Mouse (Mus musculus): Measurements from ENCODE around the gene Opn4.

Gene Opn4

DNA sequence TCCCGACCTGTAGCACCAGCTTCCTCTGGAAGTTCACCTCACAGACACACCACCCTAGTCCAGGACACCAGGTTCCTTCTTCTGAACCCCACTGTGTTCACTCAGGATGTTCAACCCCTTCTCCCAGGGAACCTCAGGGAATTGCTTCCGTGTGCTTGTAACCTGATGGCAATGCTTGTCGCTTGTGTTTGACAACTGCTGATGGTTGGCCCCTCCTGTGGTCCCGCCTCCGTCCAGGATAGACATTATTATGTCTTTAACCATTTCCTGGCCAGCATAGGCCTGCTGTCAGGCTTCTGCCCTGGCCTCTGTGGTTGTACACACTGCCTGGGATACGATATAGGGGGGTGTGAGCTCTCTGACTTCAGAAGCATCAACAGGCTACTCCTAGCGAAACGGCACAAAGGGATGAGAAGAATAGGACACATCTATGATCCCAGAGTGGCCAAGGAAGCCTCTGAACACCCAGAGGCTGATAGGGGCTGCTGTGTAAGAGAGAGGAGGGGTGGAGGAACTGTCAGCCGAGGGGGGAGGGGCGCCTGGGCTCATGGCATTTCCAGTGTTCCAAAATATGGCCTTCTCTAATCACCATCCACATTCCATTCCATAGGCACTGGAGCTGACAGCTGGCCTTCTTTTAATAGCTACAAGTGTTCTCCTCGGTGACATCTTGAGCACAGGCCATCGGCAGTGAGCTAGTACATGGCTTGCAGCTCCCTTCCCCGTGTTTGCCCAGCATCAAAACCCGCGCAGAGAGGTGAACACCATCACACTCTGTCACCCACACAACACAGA is 8.0 kb downstream of the Opn4 start:
- in situ Hi-C loops (cut with MboI; ENCODE audit: unreplicated experiment in 2 of 2), result no loop called here

DNA sequence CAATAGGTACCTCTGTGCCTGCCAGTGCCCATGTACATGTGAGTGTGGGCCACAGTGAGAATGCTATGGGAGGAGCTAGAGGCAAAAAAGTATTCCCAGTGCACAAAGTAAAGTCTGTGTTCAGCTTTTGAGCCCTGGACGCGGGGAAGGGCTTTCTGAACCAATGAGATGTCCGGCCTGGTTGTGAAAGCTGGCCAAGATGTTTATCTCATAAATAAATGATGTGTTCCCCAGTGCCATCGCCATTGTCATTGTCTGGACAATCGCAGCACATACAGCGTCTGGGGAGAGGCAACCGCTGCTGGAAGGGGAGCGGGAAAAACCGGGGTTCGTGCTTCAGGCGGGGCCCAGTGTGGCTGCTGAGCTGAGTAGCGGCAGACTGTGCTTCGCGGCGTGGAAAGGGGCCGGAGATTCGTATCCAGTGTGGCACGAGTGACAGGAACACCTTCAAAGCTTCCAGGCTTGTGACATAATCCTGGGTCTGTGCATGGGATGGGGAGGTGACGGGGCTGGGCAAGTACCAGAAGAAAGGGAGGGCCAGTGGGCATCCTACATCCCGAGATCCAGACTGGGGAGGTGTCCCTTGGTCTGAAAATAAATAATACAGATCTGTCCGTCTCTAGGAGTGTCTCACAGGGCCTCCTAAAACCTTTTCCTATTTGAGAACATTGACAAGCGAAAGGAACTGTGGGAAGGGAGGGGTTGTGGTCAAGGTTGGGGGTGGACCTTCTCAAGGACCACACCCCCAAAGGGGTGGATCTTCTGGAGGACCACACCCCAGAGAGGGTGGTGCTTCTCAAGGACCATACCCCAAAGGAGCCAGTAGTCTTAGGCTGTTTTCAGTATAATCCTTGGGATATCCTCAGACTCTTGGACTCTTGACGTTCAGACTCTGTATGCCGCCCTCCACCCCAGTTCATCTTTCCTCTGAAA is 8.9 kb downstream of the Opn4 start:
- in situ Hi-C loops (cut with MboI; ENCODE audit: unreplicated experiment in 2 of 2), result no loop called here

DNA sequence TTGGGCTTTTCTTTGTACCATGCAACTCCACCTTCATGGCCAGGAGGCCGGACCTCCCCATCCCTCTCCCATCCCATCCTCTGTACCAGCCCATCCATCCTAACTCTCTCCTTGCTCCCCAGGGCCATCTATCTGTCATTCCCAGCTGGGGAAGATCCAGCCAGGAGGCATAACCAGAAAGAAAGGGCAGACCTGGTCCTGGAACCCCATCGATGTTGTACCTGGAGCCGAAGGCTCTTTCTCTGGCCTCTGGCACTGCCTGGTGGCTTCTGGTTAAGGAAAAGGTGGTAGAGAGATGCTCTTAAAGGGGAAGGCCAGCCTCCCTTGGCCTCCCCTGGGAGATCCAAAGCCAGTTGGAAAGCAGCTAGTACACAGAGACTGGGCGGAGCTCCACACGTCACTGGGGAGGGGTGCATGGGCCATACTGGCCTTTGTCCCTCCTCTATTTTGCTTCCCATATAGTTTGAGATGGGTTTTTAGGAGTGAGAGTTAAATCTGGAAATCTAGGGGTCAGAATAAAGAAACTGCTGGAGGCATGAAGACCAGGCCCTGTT is 9.8 kb downstream of the Opn4 start:
- in situ Hi-C loops (cut with MboI; ENCODE audit: unreplicated experiment in 2 of 2), result no loop called here

DNA sequence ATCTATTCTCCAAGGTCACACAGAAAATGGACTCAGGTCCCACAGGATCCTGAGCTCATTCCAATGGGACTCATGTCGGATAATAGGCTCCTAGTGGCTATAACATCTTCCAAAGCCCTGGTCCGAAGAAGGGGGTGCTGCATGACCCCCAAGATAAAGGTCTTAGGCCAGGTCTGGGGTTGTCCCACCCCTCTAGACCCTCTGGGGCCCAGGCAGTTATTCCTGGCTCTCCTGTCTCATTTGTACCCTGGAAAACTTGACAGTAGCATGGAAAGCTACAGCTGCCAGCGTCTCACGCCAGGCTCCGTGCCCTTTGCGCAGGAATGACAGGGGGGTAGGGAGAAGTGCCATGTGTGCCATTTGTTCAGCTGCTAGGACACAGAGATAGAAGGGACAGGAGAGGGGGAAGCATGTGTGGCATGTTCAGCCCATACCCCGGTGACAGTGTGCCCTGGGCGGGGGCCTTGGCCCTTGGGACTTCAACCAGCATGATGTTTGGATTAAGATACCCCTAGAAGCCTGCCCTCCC is 10.7 kb downstream of the Opn4 start:
- in situ Hi-C loops (cut with MboI; ENCODE audit: unreplicated experiment in 2 of 2), result no loop called here

DNA sequence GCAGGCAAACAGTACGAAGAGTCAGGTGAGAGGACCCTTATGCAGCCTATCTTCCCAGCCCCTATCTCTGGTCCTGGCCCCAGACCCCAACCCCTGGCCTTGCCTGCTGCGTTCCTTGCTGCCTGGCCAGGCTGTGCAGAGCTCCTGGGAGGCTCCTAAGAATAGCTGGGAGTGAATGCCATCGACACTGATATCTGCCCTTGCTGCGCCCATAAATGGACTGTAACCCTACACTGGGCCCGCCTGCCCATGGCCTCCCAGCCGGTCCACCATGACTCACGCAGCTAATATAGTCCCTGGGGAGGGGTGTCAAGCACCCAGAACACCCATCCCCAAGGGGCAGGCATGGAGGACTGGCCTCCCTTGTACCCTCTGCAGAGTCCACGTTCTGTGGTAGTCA is 11.4 kb downstream of the Opn4 start, which contains the start of gene Ldb3:
TSS of gene Ldb3 (minus strand) at position 185 of the 400 bp plus-strand sequence.
- in situ Hi-C loops (cut with MboI; ENCODE audit: unreplicated experiment in 2 of 2), result no loop called here

DNA sequence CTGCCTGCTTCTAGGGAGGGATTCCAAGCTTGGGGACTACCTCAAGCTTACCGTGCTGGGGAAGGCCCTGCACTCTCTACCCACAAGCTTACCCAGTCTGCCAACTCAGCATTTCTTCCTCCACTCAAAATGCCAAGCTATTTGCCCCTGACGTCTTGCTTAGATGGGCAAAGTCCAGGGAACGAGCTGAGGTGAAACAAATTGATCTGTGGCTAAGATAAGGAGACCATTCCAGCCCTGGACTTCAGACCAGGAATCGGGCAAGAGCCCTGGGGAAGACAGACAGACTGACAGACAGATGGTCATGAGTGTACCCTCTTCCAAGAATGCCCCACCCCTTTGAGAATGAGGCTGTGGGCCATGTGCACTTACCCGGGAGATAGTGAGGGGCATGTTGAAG is 11.9 kb downstream of the Opn4 start:
- in situ Hi-C loops (cut with MboI; ENCODE audit: unreplicated experiment in 2 of 2), result no loop called here

DNA sequence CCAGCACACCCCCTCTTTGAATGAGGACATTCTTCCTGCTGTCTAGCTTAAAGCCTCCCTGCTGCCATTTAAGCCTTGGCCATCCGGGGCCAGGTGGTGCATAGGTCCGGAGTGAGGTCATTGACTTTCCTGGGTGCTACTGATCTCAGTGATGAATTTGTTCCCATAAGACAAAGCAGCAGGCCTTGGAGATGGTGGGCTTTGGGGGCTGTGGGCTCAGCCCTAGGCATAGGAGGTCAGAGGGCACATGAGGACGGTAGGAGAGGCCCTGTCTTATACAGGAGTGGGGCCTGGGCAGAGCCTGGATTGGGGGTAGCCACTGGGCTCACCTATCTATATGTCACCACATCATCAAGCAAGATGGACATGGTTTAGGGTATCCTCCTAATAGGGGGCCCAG is 13.1 kb downstream of the Opn4 start:
- in situ Hi-C loops (cut with MboI; ENCODE audit: unreplicated experiment in 2 of 2), result no loop called here

DNA sequence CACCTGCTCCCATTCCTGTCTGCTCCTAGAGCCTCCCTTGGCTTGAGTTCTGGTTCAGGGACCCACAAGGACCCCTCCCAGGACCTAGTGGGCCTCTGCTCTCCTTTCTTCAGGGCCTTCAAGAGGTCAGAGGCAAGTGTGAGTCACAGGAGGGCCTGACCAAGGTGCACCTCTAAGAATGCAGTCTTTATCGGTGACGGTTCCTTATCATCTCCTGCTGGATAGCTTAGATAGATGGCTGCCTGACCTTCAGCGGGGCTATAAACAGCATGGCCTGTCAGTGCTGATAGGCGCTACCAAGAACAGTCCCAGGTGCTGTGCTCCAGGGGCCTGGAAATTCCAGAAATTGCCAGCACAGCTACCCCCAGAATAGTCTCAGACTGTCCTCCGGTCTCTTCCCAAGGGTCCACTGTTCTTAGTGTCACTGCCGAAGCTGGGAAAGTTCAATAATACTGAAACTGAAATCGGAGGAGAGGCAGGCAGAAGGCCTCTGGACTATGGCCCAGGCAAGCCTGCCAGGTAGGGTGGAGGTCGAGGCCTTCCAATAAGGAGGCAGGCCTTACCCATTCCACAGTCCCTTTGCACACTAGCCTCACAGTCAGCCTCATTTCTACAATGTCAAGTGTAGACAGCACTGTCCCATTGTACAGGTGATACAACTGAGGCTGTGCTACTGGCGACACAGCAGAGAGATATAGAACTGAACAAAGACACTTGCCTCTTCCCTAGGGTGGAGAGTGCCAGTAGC is 14.4 kb downstream of the Opn4 start:
- in situ Hi-C loops (cut with MboI; ENCODE audit: unreplicated experiment in 2 of 2), result no loop called here

DNA sequence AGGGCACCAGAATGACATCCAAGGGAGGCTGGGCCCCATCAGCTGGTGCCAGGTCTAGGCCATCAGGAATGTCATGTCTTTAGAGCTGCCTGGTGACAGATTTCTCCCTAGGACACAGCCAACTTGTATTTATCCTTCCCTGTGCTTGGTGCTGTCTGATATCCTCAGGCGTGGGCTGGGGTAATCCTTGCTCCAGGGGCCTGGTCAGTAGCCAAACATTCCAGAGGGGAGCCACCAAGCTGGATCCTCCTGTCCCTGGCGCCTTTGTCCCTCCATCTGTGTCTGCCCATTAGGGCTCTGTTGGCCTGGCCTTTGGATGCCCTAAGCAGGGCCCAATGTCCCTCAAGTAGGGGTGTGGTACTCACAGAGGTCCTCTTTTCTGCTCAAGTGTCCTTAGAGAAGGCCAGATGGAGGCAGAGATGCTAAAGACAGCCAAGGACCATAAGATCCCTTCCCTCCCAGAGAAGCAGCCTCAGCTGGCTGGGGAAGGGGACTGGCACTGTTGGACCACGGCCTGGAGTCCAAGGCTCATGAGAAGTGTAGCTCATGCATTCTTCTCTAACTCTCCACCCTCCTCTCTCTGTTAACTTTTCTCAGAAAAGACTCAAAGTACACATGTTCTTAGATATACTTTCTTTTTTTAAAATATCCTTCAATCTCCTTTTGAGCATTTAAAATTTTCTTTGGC is 17.1 kb downstream of the Opn4 start:
- in situ Hi-C loops (cut with MboI; ENCODE audit: unreplicated experiment in 2 of 2), result no loop called here

DNA sequence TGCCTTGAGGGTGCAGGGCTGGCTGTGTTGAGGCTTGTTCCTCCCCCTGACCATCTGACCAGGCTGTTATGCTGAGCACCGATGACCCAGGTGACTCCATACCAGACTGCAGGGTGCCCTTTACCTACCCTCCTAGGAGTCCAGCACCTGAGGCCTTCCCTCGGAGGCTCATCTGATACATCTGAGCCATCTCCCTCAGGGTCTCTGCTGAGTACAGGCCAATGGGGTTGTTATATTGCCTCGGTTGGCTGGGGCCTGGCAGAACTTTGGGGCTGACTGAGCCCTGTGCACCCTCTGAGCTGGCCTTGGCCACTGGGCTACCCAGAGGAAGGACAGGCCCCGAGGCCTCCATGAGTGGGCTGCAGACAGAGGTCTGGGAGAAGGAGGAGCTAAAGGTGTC is 23.1 kb downstream of the Opn4 start:
- in situ Hi-C loops (cut with MboI; ENCODE audit: unreplicated experiment in 2 of 2), result no loop called here

DNA sequence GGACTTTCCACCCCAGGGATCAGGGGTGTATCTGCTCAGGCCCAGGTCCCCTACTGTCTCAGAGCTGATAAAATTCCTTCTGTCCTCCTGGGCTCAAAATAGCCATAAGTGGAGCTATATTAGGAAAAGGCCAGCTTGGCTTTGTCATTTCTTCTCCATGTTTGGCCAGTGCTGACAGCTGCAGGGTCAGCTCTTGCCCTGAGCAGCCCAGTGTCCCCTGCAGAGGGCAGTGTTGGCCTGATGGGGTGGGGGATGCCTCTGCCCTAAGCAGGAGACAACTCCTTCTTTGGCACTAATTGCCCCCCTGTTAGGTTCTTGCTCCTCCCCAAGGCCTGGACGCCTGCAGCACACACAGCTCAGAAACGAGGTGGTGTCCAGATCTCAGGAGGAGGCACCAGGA is 25.9 kb downstream of the Opn4 start:
- in situ Hi-C loops (cut with MboI; ENCODE audit: unreplicated experiment in 2 of 2), result loop anchor here (5.0 to 25.0 kb wide), 4 partner anchors 302 to 1262 kb away; no protein-coding TSS in a partner anchor

DNA sequence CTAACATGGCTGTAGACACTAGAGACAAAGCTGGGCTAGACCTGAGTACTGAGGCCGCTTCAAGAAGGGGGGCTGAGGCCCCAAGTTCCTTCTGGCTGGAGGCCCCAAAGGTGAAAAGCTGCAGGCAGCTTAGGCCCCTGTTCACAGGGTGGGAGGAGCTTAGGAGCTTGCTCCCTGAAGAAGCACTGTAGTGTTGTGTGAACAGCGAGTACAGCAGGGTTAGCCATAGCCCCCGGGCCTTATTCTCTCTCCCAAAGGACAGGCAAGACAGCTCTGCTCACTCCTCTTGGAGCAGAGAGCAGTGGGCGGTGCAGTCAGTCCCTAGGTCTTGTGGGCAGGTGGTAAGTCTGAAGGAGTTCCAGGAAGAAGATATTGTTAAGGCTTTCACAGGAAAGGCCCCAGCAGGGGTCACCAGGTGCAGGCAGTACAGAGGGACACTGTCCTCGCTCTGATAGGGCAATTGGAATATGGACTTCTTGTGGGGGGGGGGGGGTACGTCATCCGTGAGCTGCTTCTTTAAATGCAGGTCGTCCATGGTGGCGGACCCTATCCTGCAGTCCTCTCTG is 26.5 kb downstream of the Opn4 start:
- in situ Hi-C loops (cut with MboI; ENCODE audit: unreplicated experiment in 2 of 2), result loop anchor here (5.0 to 25.0 kb wide), 4 partner anchors 301 to 1261 kb away; no protein-coding TSS in a partner anchor

DNA sequence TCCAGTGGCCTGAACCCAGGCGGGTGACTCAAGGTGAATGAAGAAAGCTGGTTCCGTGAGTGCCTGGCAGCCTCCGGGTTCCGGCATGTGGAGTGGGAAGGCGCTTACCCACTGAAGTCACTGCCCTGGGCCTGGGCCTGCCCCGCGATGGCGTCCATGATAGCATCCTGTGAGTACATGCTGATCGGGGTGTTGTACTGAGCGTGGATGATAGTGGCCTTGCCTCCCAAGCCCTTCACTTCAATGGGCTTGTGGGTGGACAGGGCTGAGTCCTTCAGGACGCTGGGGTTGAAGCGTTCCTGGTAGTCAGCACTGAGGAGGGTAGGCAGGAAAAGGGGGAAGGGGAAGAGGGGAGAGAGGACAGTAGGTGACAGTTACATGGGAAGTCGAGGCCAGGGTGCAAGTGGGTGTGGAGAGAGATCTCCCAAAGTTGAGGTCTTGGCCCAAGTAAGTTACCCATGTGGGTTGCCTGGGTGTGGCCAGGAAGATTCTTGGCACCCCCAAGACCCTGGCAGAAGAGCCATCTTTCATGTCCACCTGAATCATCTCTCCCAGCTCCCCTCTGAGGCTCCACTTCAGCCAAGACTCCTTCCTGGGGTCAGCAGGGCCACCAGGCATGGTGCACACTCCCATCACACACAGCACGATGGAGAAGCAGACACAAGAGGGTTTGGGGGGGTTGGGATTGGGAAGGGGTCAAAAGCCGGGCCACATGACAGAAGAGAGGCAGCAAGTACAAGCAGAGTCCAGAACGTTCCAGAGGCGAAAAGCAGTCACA is 28.1 kb downstream of the Opn4 start:
- in situ Hi-C loops (cut with MboI; ENCODE audit: unreplicated experiment in 2 of 2), result loop anchor here (5.0 to 25.0 kb wide), 4 partner anchors 299 to 1259 kb away; no protein-coding TSS in a partner anchor

DNA sequence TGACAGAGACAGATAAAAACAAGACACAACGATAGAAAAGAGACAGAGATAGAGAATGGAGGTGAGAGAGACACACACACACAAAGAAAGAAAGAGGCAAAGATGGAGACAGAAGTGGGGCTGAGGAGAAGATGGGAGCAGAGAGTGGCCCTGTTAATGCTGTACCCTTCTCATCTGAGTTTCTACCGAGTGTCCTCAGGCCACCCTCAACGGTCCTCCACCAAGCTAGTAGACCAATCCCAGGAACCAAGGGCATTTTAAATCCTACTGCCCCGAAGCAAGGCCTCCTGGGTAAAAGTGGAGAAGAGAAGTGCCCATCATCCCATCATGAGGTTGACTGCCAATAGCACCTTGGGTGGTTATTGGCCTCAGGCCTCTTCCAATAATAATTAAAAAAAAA is 29.0 kb downstream of the Opn4 start:
- in situ Hi-C loops (cut with MboI; ENCODE audit: unreplicated experiment in 2 of 2), result loop anchor here (5.0 to 25.0 kb wide), 4 partner anchors 299 to 1259 kb away; no protein-coding TSS in a partner anchor

DNA sequence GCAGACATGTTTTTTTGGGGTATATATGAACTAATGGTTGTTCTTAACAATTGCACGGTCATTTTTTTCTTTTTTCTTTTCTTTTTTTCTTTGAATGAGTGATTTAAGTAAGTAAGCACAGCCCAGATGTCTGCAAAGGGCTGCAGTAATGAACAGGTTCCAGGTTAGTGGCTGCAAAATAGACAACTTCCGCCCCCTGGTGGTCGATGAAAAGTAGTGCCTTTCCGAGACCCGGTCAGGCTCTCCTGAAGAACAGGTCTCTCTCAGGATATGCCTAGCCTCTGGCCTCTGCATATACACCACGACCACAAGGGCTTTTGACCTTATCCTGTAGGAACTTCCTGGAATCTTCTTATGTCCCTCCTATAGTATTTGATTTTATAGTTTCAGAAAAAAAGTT is 29.6 kb downstream of the Opn4 start:
- in situ Hi-C loops (cut with MboI; ENCODE audit: unreplicated experiment in 2 of 2), result loop anchor here (5.0 to 25.0 kb wide), 4 partner anchors 298 to 1258 kb away; no protein-coding TSS in a partner anchor

DNA sequence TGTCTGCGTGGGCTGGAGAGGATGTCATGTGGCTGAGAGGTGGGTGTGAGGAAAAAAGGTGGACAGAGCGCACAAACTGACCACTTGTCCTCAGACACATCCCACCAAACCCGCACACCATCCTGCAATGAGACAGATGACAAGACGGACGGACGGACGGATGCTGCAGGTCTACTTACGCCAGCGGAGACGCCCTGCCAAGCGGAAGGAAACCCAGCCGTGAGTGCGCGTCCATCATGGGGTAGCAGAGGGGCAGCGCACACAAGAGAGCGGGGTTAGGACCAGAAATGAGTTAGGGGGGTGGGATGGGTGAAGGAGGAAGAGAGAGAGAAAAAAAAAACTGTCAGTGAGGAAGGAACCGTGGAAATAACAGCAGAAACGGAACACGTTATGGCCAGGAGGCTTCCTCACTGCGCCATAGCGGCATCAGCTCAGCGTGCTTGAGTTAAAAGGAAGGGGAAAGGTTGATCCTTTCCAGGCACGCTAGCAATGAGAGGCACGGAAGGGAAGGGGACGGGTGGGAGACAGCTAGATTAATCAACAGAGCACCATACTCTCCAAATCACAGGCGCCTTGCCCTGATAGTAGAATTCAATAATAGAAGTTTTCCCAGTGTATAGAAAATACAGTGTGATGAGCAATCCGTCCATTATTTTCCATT is 30.3 kb downstream of the Opn4 start:
- in situ Hi-C loops (cut with MboI; ENCODE audit: unreplicated experiment in 2 of 2), result loop anchor here (5.0 to 25.0 kb wide), 5 partner anchors 167 to 1257 kb away; no protein-coding TSS in a partner anchor

DNA sequence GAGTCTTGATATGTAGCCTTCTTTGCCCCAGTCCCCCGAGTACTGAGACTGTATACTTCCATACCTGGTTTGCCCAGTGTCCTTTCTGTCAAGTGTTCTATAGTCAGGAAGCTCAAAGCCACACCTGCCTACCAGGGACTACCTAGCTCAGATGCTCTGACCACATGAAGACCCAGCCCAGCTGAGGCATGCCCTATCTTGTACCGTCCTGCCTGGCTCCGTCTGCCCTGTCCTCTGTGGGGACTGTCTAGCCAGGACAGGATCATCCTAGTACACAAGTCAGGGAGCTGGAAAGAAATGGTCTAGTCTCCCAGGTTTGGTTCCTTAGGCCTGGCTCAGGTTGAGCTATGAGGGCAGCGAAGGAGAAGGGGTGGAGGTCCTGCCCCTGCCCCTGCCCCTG is 31.3 kb downstream of the Opn4 start:
- in situ Hi-C loops (cut with MboI; ENCODE audit: unreplicated experiment in 2 of 2), result loop anchor here (5.0 to 25.0 kb wide), 3 partner anchors 166 to 1256 kb away; no protein-coding TSS in a partner anchor

DNA sequence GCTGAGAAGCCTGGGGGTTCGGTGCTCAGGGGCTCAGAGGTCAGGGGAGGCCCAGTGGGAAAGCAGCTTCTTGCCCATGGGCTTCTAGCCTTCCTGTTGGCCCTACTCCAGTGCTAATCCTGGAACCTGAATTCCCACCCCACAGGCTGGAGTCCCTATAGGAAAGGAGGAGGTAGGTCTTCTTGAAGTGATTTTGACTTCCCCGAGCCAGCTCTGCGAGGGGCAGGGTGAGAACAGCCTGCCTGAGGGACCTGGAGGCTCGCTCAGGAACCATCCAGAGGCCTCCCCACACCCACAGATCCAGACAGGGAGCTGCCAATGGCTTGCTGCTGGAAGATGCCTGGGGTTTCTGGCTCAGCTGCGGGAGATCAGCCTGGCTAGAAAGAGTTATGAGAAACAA is 32.2 kb downstream of the Opn4 start:
- in situ Hi-C loops (cut with MboI; ENCODE audit: unreplicated experiment in 2 of 2), result loop anchor here (5.0 to 25.0 kb wide), 3 partner anchors 165 to 1255 kb away; no protein-coding TSS in a partner anchor
